Mouse (Mus musculus): ENCODE data around the gene Cd55b.
"Not testable (repeated sequence)": the region's sequence is repeated elsewhere in the genome, so short reads cannot be mapped to it uniquely, and the experiment has no call there.

- TF ChIP-seq ZNF384 (IDR thresholded peaks at IDR 0.05; ENCODE audit: low read depth, low read length); ZC3H11A (IDR thresholded peaks at IDR 0.05; ENCODE audit: borderline replicate concordance, low read depth, low read length); CHD2 (IDR thresholded peaks at IDR 0.05; ENCODE audit: low read depth, low read length): not testable (repeated sequence)
Measured at GRCm38 (mm10) chr1:130397109-130397508, 25.7 kb downstream of the Cd55b start.
